Mouse (Mus musculus) CH12.LX (cell line): ENCODE measurements around the gene Ces2h.

Experiments
- HCFC1 ChIP-seq: IDR thresholded peaks from 2 replicates; pipeline ENCODE4 v1.6.1; 2012; ENCODE audit warnings: low read depth, mild to moderate bottlenecking, inconsistent platforms, low read length, improper control_type of control experiment
- SIN3A ChIP-seq: IDR thresholded peaks from 2 replicates; pipeline ENCODE4 v1.6.1; 2012; ENCODE audit warnings: low read length, improper control_type of control experiment, inconsistent platforms

- TF ChIP-seq SIN3A (no peak), HCFC1 (no peak)
Observed at GRCm38 (mm10) chr8:104962229-104962901, 38.3 kb upstream of the Ces2h start.
